Mouse (Mus musculus) embryonic facial prominence, embryonic 14.5 days (tissue): ENCODE measurements around the gene Hdac7. TPM values are rescaled to one million over a fixed set of nuclear protein-coding genes. Genes with fewer than 3 reads are reported as not detected.
"Not testable (repeated sequence)": the region's sequence is repeated elsewhere in the genome, so short reads cannot be mapped to it uniquely, and the experiment has no call there.

ENCODE experiments used
- ATAC-seq: fragments of 200-750 bp; cut with Nextera tagmentation; 2 replicates; pipeline ENCODE4 v1.8.0; 2017; ENCODE audit warnings: low read depth, moderate number of reproducible peaks, moderate TSS enrichment
- DNase-seq: peaks from one replicate; pipeline ENCODE4 v3.0.0-alpha.2; 2015; ENCODE audit warnings: low spot score
- H3K27ac ChIP-seq: fragments of 300-500 bp; sonication (generic); replicated peaks from 2 replicates; pipeline ENCODE4 v1.5.1; 2014; ENCODE audit warnings: low read depth, mild to moderate bottlenecking, low read length, moderate library complexity
- H3K27me3 ChIP-seq: fragments of 300-500 bp; sonication (generic); replicated peaks from 2 replicates; pipeline ENCODE4 v1.6.1; 2014; ENCODE audit warnings: low read length; ENCODE audit not compliant: control insufficient read depth, insufficient read depth
- H3K36me3 ChIP-seq: fragments of 300-500 bp; sonication (generic); 2 replicates; pipeline ENCODE4 v1.6.1; 2014; ENCODE audit warnings: low read length, mixed read lengths; ENCODE audit not compliant: control insufficient read depth, insufficient read depth
- H3K4me1 ChIP-seq: fragments of 300-500 bp; sonication (generic); 2 replicates; pipeline ENCODE4 v1.6.1; 2014; ENCODE audit warnings: antibody characterized with exemption, low read length; ENCODE audit not compliant: control insufficient read depth, insufficient read depth
- H3K4me2 ChIP-seq: fragments of 300-500 bp; sonication (generic); 2 replicates; pipeline ENCODE4 v1.6.1; 2014; ENCODE audit warnings: low read depth, mild to moderate bottlenecking, low read length, moderate library complexity, mixed read lengths
- H3K4me3 ChIP-seq: fragments of 300-500 bp; sonication (generic); 2 replicates; pipeline ENCODE4 v1.5.1; 2014; ENCODE audit warnings: low read depth, mild to moderate bottlenecking, low read length
- H3K9ac ChIP-seq: fragments of 300-500 bp; sonication (generic); 2 replicates; pipeline ENCODE4 v1.6.1; 2014; ENCODE audit warnings: low read depth, mild to moderate bottlenecking, low read length, moderate library complexity, mixed read lengths
- H3K9me3 ChIP-seq: fragments of 300-500 bp; sonication (generic); 2 replicates; pipeline ENCODE4 v1.6.1; 2016; ENCODE audit warnings: low read length; ENCODE audit not compliant: control insufficient read depth
- WGBS: fragments of 180-500 bp; shearing (Covaris S2); extraction: QIAGEN DNeasy Blood & Tissue Kit; methylation state at CpG from one replicate; pipeline ENCODE4 v1.1.7; 2014; 5-methylcytosine and 5-hydroxymethylcytosine counted together
- polyA plus RNA-seq: library from polyadenylated mRNA; unstranded; fragments of >200 nt; fragmentation: Nextera tagmentation; extraction: Ambion mirVana; gene quantifications from 2 replicates; pipeline ENCODE4 v1.2.1, GENCODE M21; 2014

Gene Hdac7
- polyA plus RNA-seq, 1 experiment from 2014 or later: 30.8 TPM

DNA sequence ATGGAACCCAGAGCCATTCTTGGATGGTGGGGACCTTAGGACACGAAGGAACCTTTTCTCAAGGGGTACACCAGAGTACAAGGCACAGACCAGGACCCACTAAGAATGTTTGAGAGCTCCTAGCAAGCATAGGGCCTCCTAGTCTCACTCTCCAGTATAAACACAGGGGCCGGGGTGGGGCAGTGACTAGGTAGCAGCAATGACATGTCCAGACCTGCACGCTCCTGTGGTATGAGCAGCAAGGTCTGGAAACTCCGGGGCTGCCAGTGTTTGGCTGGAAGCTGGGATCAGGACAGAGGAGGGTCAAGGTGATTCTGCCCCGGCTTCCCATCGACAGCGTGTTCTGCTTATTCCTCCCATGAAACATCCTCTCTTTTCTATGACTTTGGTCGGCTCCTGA, 31.5 kb upstream of the Hdac7 start:
- Histone ChIP-seq H3K4me3 (no peak overlapping the region), H3K9ac (no peak overlapping the region), H3K27me3 (no peaks in the 10 kb centered on the region), H3K9me3 (no peaks in the 10 kb centered on the region), H3K27ac (no peak overlapping the region), H3K4me2 (no peak overlapping the region), H3K36me3 (no peaks in the 10 kb centered on the region), H3K4me1 (no peaks in the 10 kb centered on the region)
- WGBS: 89% methylated on average over 8 of the region's 8 CpGs
- DNase-seq: no peak
- no peak for ATAC-seq

DNA sequence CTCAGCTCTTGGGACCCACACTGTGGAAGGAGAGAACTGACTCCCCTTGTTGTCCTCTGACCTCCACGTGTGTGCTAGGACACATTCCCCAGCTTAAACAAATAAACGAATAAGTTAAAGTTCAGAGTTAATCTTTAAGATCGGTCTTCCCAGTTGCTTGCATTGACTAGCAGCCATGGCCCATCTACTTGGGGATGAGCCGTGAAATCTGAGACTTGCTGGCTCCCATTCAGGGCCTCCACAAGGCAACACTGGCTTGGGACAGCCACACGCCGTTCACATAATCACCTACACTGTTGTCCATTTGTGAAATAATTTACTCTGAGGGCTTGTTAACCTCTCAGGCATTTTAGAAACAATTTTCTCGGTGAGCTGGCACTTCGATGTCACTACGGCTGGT, 29.4 kb upstream of the Hdac7 start:
- Histone ChIP-seq H3K4me1 (no peaks in the 10 kb centered on the region), H3K27ac (no peak overlapping the region), H3K9ac (no peak overlapping the region), H3K4me3 (no peak overlapping the region), H3K4me2 (no peak overlapping the region), H3K27me3 (no peaks in the 10 kb centered on the region), H3K36me3 (no peaks in the 10 kb centered on the region), H3K9me3 (no peaks in the 10 kb centered on the region)
- DNase-seq: no peak
- WGBS: 65% methylated on average over 9 of the region's 9 CpGs
- no peak for ATAC-seq

DNA sequence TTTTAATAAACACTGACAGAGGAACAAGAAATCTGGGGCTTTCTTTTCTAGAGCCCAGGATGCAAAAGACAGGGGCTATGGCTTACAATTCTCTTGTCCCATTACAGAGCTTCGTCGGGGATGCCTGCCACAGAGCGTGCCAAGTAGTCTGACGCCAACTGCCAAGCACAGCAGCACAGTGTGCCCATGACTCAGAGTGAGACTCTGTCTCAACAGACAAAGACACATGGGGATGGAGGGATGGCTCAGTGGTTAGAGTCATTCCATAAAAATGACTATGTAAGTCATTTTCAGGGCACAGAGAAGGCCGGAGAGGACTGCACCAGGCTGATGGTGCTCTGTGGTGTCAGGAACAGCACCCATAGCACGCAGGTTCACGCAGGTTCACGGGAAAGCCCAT, 27.9 kb upstream of the Hdac7 start:
- no peak overlapping the region for H3K4me3 ChIP-seq
- no peak overlapping the region for H3K4me2 ChIP-seq

DNA sequence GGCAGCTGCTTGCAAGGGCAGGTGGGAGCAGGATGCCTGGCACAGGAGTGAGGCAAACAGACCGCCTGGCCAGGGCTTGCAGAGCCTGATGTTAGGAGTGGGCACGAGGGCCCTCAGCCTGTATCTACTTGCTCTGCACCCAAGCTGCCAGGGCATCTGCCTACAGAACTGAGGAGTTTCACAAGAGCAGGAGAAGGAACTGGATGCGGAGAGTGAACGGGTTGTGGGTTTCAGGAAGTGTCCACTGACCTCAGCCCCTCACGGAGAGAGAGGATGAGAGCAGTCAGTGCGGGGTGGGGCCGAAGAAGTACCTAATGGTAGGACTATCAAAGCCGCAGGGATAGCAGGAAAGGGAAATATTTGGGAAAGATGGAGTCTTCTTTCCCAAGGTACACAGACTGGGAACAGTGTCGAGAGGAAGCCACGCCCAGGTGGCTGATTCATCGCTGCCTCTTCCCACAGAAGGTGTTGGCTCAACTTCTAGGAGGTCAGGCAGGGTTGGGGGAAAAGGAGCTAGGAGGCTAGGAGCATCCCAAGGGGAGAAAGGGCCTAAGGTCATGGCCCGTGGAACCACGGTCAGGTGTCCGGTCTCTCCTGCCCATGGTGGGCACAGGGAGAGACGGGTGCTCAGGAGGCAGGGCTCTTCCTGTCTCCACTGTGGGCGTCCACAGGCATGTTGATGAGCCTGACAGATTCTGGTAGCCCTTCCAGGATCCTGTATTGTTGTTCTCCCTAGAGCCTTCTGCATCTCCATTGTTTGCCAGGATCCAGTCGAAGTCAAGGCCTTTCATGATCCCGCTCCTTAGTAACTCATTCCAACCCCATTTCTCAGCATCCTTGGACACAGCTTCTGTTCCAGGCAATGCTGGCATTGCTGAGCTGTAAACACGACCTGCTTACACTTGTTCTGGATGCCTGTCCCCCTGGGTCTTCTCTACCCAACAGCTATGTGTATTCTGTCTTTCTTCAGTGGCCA, 27.0 kb upstream of the Hdac7 start:
- Histone ChIP-seq H3K9ac (no peak overlapping the region), H3K36me3 (no peaks in the 10 kb centered on the region), H3K4me3 (no peak overlapping the region), H3K27me3 (no peaks in the 10 kb centered on the region), H3K9me3 (0 out of 2 replicates have a peak, but pooled peaks cover 3% of the 10 kb centered on the region), H3K27ac (no peak overlapping the region), H3K4me1 (no peaks in the 10 kb centered on the region), H3K4me2 (no peak overlapping the region)
- DNase-seq (no peak), ATAC-seq (no peak)
- 80% methylated on average over 19 of the region's 19 CpGs for WGBS

More for the DNA sequence above, 27.9 kb upstream of the Hdac7 start:
- ATAC-seq (no peak), DNase-seq (no peak)
- WGBS: 92% methylated on average over 8 of the region's 8 CpGs
- no peak overlapping the region for H3K27ac ChIP-seq
- no peaks in the 10 kb centered on the region for H3K4me1 ChIP-seq
- H3K9me3 ChIP-seq: no peaks in the 10 kb centered on the region
- no peaks in the 10 kb centered on the region for H3K27me3 ChIP-seq
- H3K9ac ChIP-seq: no peak overlapping the region
- no peaks in the 10 kb centered on the region for H3K36me3 ChIP-seq

DNA sequence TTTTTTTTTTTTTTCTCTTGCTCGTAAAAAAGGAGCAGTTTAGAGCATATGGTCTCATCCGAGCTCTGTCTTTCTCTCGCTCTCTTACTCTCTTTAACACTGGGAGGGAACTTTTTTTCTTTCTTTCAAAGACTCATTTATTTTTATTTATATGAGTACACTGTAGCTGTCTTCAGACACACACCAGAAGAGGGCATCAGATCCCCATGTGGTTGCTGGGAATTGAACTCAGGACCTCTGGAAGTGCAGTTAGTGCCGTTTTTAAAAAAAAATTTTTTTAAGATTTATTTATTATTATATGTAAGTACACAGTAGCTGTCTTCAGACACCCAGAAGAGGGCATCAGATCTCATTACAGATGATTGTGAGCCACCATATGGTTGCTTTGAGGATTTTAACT, 25.8 kb upstream of the Hdac7 start:
- H3K36me3 ChIP-seq, ATAC-seq, H3K27ac ChIP-seq, H3K27me3 ChIP-seq, H3K4me3 ChIP-seq, DNase-seq, H3K4me2 ChIP-seq, H3K9me3 ChIP-seq, H3K4me1 ChIP-seq, H3K9ac ChIP-seq: not testable (repeated sequence)
- 78% methylated on average over 4 of the region's 4 CpGs for WGBS

DNA sequence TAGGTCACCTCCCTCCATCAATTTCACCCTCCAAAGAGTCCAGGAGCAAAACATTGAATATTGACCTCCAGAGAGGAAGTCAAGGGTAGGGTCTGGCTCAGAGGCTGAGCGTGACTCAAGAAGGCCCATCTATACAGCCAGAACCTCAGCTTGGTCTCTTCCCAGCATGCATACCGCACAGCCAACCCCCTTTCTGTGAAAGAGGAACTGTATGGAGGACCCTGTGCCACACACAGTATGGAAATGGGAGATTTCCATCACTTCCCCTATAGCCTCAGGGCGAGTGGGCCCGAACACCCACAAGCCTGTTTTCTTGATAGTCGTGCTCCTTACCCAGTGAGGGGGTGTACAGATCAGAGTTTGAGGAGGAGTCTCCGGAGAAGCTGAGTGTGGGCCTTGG, 24.7 kb upstream of the Hdac7 start:
- Histone ChIP-seq H3K4me2 (no peak overlapping the region), H3K27ac (no peak overlapping the region), H3K27me3 (no peaks in the 10 kb centered on the region), H3K4me3 (no peak overlapping the region), H3K9ac (no peak overlapping the region), H3K9me3 (0 out of 2 replicates have a peak, but pooled peaks cover 7% of the 10 kb centered on the region), H3K36me3 (no peaks in the 10 kb centered on the region), H3K4me1 (no peaks in the 10 kb centered on the region)
- 70% methylated on average over 6 of the region's 6 CpGs for WGBS
- no peak for DNase-seq
- no peak for ATAC-seq

DNA sequence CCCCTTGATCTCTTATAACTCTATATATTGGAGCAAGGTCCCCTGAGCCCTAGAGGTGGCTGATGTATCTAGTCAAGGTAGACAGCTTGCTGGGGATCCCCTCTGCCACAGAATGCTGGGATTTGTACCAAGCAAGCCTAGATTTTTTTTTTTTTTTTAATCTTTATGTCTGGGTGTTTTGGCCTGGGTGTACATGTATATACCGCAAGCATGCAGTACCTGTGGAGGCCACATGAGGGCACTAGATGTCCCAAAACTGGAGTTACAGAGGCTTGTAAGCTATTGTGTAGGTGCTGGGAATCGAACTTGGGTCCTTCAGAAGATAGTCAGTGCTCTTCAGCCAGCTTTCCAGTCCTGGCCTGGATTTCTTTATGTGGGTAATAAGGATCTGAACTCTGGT, 21.7 kb upstream of the Hdac7 start:
- no peak overlapping the region for H3K4me3 ChIP-seq
- ATAC-seq: no peak
- no peak overlapping the region for H3K4me2 ChIP-seq
- no peak overlapping the region for H3K27ac ChIP-seq
- WGBS: 91% methylated on average over 2 of the region's 2 CpGs
- no peaks in the 10 kb centered on the region for H3K4me1 ChIP-seq
- no peak for DNase-seq
- no peaks in the 10 kb centered on the region for H3K27me3 ChIP-seq
- no peak overlapping the region for H3K9ac ChIP-seq
- H3K36me3 ChIP-seq: no peaks in the 10 kb centered on the region
- 0 out of 2 replicates have a peak, but pooled peaks cover 7% of the 10 kb centered on the region for H3K9me3 ChIP-seq

DNA sequence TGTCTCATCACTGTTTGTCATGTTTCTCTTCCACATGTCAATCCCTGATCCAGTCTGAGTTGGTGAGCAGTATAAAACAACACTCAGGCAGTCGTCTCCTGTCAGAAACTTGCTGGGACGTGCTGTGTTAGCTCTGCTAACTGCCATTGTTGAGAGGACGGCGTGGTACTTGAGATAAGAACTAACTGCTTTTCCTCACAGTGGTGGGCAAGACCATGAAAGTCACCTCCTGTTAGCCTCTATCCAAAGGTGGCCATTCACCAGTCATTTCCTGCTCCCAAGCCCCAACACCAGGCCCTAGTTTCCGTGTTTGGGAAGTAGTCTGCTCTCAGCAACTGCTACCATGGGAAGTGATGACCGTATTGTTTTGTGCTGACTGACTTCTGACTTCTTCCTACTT, 20.9 kb upstream of the Hdac7 start:
- no peak for ATAC-seq
- Histone ChIP-seq H3K9me3 (0 out of 2 replicates have a peak, but pooled peaks cover 7% of the 10 kb centered on the region), H3K36me3 (no peaks in the 10 kb centered on the region), H3K4me2 (no peak overlapping the region), H3K4me3 (no peak overlapping the region), H3K27me3 (no peaks in the 10 kb centered on the region), H3K27ac (no peak overlapping the region), H3K4me1 (no peaks in the 10 kb centered on the region), H3K9ac (no peak overlapping the region)
- WGBS: 59% methylated on average over 6 of the region's 6 CpGs
- no peak for DNase-seq
